Mouse (Mus musculus) hindbrain, embryonic 14.5 days (tissue): ENCODE results near the gene Tsnax. TPM values are rescaled to one million over a fixed set of nuclear protein-coding genes. Genes with fewer than 3 reads are reported as not detected.

Experiments
- ATAC-seq: fragments of 200-750 bp; cut with Nextera tagmentation; 2 replicates; pipeline ENCODE4 v1.8.0; 2017; ENCODE audit warnings: moderate number of reproducible peaks, mild to moderate bottlenecking, moderate TSS enrichment, moderate library complexity; ENCODE audit not compliant: low FRiP score
- DNase-seq: peaks from one replicate; pipeline ENCODE4 v3.0.0-alpha.2; 2015; ENCODE audit warnings: low spot score
- H3K27ac ChIP-seq: fragments of 300-500 bp; sonication (generic); 2 replicates; pipeline ENCODE4 v1.5.1; 2014; ENCODE audit warnings: mild to moderate bottlenecking, moderate library complexity
- H3K27me3 ChIP-seq: fragments of 300-500 bp; sonication (generic); 2 replicates; pipeline ENCODE4 v1.6.1; 2014; ENCODE audit warnings: mild to moderate bottlenecking, low read length, mixed read lengths; ENCODE audit not compliant: control insufficient read depth, insufficient read depth
- H3K36me3 ChIP-seq: fragments of 300-500 bp; sonication (generic); replicated peaks from 2 replicates; pipeline ENCODE4 v1.6.1; 2014; ENCODE audit not compliant: control insufficient read depth, insufficient read depth
- H3K4me1 ChIP-seq: fragments of 300-500 bp; sonication (generic); replicated peaks from 2 replicates; pipeline ENCODE4 v1.6.1; 2014; ENCODE audit warnings: antibody characterized with exemption, low read length, mixed read lengths; ENCODE audit not compliant: control insufficient read depth, insufficient read depth
- H3K4me2 ChIP-seq: fragments of 300-500 bp; sonication (generic); replicated peaks from 2 replicates; pipeline ENCODE4 v1.6.1; 2014; ENCODE audit warnings: mild to moderate bottlenecking, moderate library complexity
- H3K4me3 ChIP-seq: fragments of 300-500 bp; sonication (generic); replicated peaks from 2 replicates; pipeline ENCODE4 v1.5.1; 2014; ENCODE audit warnings: mild to moderate bottlenecking, low read length
- H3K9ac ChIP-seq: fragments of 300-500 bp; sonication (generic); 2 replicates; pipeline ENCODE4 v1.6.1; 2014
- H3K9me3 ChIP-seq: fragments of 300-500 bp; sonication (generic); 2 replicates; pipeline ENCODE4 v1.6.1; 2016; ENCODE audit warnings: low read length; ENCODE audit not compliant: control insufficient read depth
- WGBS: fragments of 180-500 bp; shearing (Covaris S2); extraction: QIAGEN DNeasy Blood & Tissue Kit; methylation state at CpG from one replicate; pipeline ENCODE4 v1.1.7; 2014; 5-methylcytosine and 5-hydroxymethylcytosine counted together
- polyA plus RNA-seq: library from polyadenylated mRNA; unstranded; fragments of >200 nt; fragmentation: Nextera tagmentation; extraction: Ambion mirVana; gene quantifications from 2 replicates; pipeline ENCODE4 v1.2.1, GENCODE M21; 2014

Gene Tsnax
- 218 and 247 TPM in 2 replicates for polyA plus RNA-seq

GRCm38 (mm10) chr8:125012695-125013627, at the start of gene Tsnax:
Gene Tsnax (plus strand): TSS chr8:125012997.
- H3K9ac ChIP-seq: peak within 1 kb of the TSS; percentile 89
- no peaks in the 10 kb centered on the region for H3K9me3 ChIP-seq
- H3K4me3 ChIP-seq: peak within 1 kb of the TSS; percentile 74
- no peaks in the 10 kb centered on the region for H3K27me3 ChIP-seq
- peak within 1 kb of the TSS; percentile 69 for H3K4me2 ChIP-seq
- DNase-seq (peak; percentile 91), ATAC-seq (peak; percentile 98)
- H3K4me1 ChIP-seq: 0 out of 2 replicates have a peak, but pooled peaks cover 6% of the 10 kb centered on the region
- peak within 1 kb of the TSS; percentile 78 for H3K27ac ChIP-seq
- WGBS: 3% methylated on average over 84 of the region's 84 CpGs
- peaks cover 34% of the 10 kb centered on the region for H3K36me3 ChIP-seq

- no peaks in the 10 kb centered on the region for H3K27me3 ChIP-seq
- H3K4me1 ChIP-seq: no peaks in the 10 kb centered on the region
- 95% methylated on average over 5 of the region's 5 CpGs for WGBS
- no peaks in the 10 kb centered on the region for H3K36me3 ChIP-seq
- no peak overlapping the region for H3K9ac ChIP-seq
- no peak overlapping the region for H3K27ac ChIP-seq
- no peaks in the 10 kb centered on the region for H3K9me3 ChIP-seq
- no peak overlapping the region for H3K4me2 ChIP-seq
- no peak for DNase-seq
- no peak for ATAC-seq
- no peak overlapping the region for H3K4me3 ChIP-seq
Observed at GRCm38 (mm10) chr8:124963246-124963645, 49.6 kb upstream of the Tsnax start.

- 97% methylated on average over 8 of the region's 8 CpGs for WGBS
Observed at GRCm38 (mm10) chr8:124964966-124965365, 47.8 kb upstream of the Tsnax start.

GRCm38 (mm10) chr8:124970312-124970933, 42.4 kb upstream of the Tsnax start:
- ATAC-seq (no peak), DNase-seq (no peak)
- WGBS: 84% methylated on average over 6 of the region's 6 CpGs
- Histone ChIP-seq H3K27me3 (no peaks in the 10 kb centered on the region), H3K4me1 (no peaks in the 10 kb centered on the region), H3K4me3 (no peak overlapping the region), H3K9ac (no peak overlapping the region), H3K4me2 (no peak overlapping the region), H3K9me3 (peaks cover 11% of the 10 kb centered on the region; the same call in 1 of the 2 replicates), H3K27ac (no peak overlapping the region), H3K36me3 (no peaks in the 10 kb centered on the region)

More at GRCm38 (mm10) chr8:124964966-124965365, 47.8 kb upstream of the Tsnax start:
- Histone ChIP-seq H3K4me2 (no peak overlapping the region), H3K9me3 (no peaks in the 10 kb centered on the region), H3K4me3 (no peak overlapping the region), H3K36me3 (no peaks in the 10 kb centered on the region), H3K27me3 (no peaks in the 10 kb centered on the region), H3K27ac (no peak overlapping the region), H3K4me1 (no peaks in the 10 kb centered on the region), H3K9ac (no peak overlapping the region)
- ATAC-seq: no peak
- no peak for DNase-seq

- Histone ChIP-seq H3K27ac (no peak overlapping the region), H3K9me3 (peaks cover 11% of the 10 kb centered on the region; the same call in 1 of the 2 replicates), H3K4me3 (no peak overlapping the region), H3K9ac (no peak overlapping the region), H3K4me2 (no peak overlapping the region), H3K27me3 (no peaks in the 10 kb centered on the region), H3K4me1 (no peaks in the 10 kb centered on the region), H3K36me3 (no peaks in the 10 kb centered on the region)
- ATAC-seq: no peak
- DNase-seq: no peak
- WGBS: 82% methylated on average over 8 of the region's 8 CpGs
Observed at GRCm38 (mm10) chr8:124973221-124973620, 39.6 kb upstream of the Tsnax start.

GRCm38 (mm10) chr8:124974254-124974653, 38.5 kb upstream of the Tsnax start:
- DNase-seq (no peak), ATAC-seq (no peak)
- H3K4me1 ChIP-seq: no peaks in the 10 kb centered on the region
- H3K4me3 ChIP-seq: no peak overlapping the region
- H3K9me3 ChIP-seq: peaks cover 11% of the 10 kb centered on the region; the same call in 1 of the 2 replicates
- no peak overlapping the region for H3K9ac ChIP-seq
- H3K4me2 ChIP-seq: no peak overlapping the region
- H3K36me3 ChIP-seq: no peaks in the 10 kb centered on the region
- no peak overlapping the region for H3K27ac ChIP-seq
- WGBS: 76% methylated on average over 4 of the region's 4 CpGs
- H3K27me3 ChIP-seq: no peaks in the 10 kb centered on the region

- no peak for ATAC-seq
- no peaks in the 10 kb centered on the region for H3K36me3 ChIP-seq
- no peaks in the 10 kb centered on the region for H3K27me3 ChIP-seq
- H3K4me1 ChIP-seq: no peaks in the 10 kb centered on the region
- no peak overlapping the region for H3K4me3 ChIP-seq
- no peak overlapping the region for H3K27ac ChIP-seq
- H3K9me3 ChIP-seq: peaks cover 11% of the 10 kb centered on the region; the same call in 1 of the 2 replicates
- H3K9ac ChIP-seq: no peak overlapping the region
- no peak overlapping the region for H3K4me2 ChIP-seq
- WGBS: 90% methylated on average over 6 of the region's 6 CpGs
- no peak for DNase-seq
Observed at GRCm38 (mm10) chr8:124976211-124976610, 36.6 kb upstream of the Tsnax start.

- Histone ChIP-seq H3K4me1 (no peaks in the 10 kb centered on the region), H3K9me3 (peaks cover 1% of the 10 kb centered on the region; the same call in 1 of the 2 replicates), H3K9ac (no peak overlapping the region), H3K36me3 (no peaks in the 10 kb centered on the region), H3K27me3 (no peaks in the 10 kb centered on the region), H3K4me2 (no peak overlapping the region), H3K27ac (no peak overlapping the region), H3K4me3 (no peak overlapping the region)
- no peak for ATAC-seq
- WGBS: 89% methylated on average over 7 of the region's 7 CpGs
- no peak for DNase-seq
Observed at GRCm38 (mm10) chr8:124978026-124978425, 34.8 kb upstream of the Tsnax start.

- Histone ChIP-seq H3K9ac (no peak overlapping the region), H3K4me1 (no peaks in the 10 kb centered on the region), H3K27ac (no peak overlapping the region), H3K4me2 (no peak overlapping the region), H3K36me3 (no peaks in the 10 kb centered on the region), H3K27me3 (no peaks in the 10 kb centered on the region), H3K4me3 (no peak overlapping the region), H3K9me3 (no peaks in the 10 kb centered on the region)
- 93% methylated on average over 3 of the region's 3 CpGs for WGBS
- no peak for DNase-seq
- ATAC-seq: no peak
Observed at GRCm38 (mm10) chr8:124980036-124980435, 32.8 kb upstream of the Tsnax start.
